Mouse (Mus musculus) MEL (cell line): ENCODE data around the gene Slc23a3. TPM values are rescaled to one million over a fixed set of nuclear protein-coding genes. Genes with fewer than 3 reads are reported as not detected.

Experiments used
- DNase-seq: peaks from one replicate; pipeline ENCODE4 v3.0.0; 2011; ENCODE audit warnings: low read depth, low spot score
- H3K27ac ChIP-seq: 2 replicates; pipeline ENCODE4 v1.5.1; 2012; ENCODE audit warnings: low read depth, mild to moderate bottlenecking, control low read depth, low read length, moderate library complexity; ENCODE audit not compliant: control insufficient read depth
- H3K27me3 ChIP-seq, 2 experiments: fragments of 150-350 bp in 1 of 2; sonication (generic) in 1 of 2; 2 replicates each; pipeline ENCODE4 v1.6.1; 2012; ENCODE audit warnings: low read length in 2 of 2, mild to moderate bottlenecking in 2 of 2, improper control_type of control experiment in 1 of 2, moderate library complexity in 1 of 2; ENCODE audit not compliant: insufficient read depth in 2 of 2, control insufficient read depth in 1 of 2
- H3K36me3 ChIP-seq, 2 experiments: 2 replicates each; pipeline ENCODE4 v1.6.1; 2012 to 2014; ENCODE audit warnings: low read length in 2 of 2, improper control_type of control experiment in 1 of 2, inconsistent platforms in 1 of 2, mild to moderate bottlenecking in 1 of 2; ENCODE audit not compliant: insufficient read depth in 2 of 2, control insufficient read depth in 1 of 2
- H3K4me1 ChIP-seq, 2 experiments: fragments of 150-350 bp in 1 of 2; sonication (generic) in 1 of 2; 2 replicates each; pipeline ENCODE4 v1.6.1; 2012; ENCODE audit warnings: low read length in 2 of 2, improper control_type of control experiment in 1 of 2, mild to moderate bottlenecking in 1 of 2; ENCODE audit not compliant: insufficient read depth in 2 of 2, control insufficient read depth in 1 of 2
- H3K4me3 ChIP-seq, 2 experiments: fragments of 150-350 bp in 1 of 2; sonication (generic) in 1 of 2; 2 replicates each; pipeline ENCODE4 v1.5.1; 2012; ENCODE audit warnings: low read depth in 2 of 2, low read length in 2 of 2, mild to moderate bottlenecking in 2 of 2, moderate library complexity in 2 of 2, control low read depth in 1 of 2, improper control_type of control experiment in 1 of 2; ENCODE audit not compliant: control insufficient read depth in 1 of 2, insufficient read depth in 1 of 2
- H3K79me2 ChIP-seq: 2 replicates; pipeline ENCODE4 v1.6.1; 2012; ENCODE audit warnings: mild to moderate bottlenecking, low read length, moderate library complexity; ENCODE audit not compliant: control insufficient read depth, poor library complexity, insufficient read depth
- H3K9ac ChIP-seq: 2 replicates; pipeline ENCODE4 v1.6.1; 2012; ENCODE audit warnings: low read depth, mild to moderate bottlenecking, control low read depth, low read length, moderate library complexity; ENCODE audit not compliant: control insufficient read depth, poor library complexity, severe bottlenecking
- H3K9me3 ChIP-seq: fragments of 150-350 bp; sonication (generic); replicated peaks from 2 replicates; pipeline ENCODE4 v1.6.1; 2012; ENCODE audit warnings: mild to moderate bottlenecking, low read length, improper control_type of control experiment, moderate library complexity; ENCODE audit not compliant: insufficient read depth
- BHLHE40 ChIP-seq: IDR thresholded peaks from 2 replicates; pipeline ENCODE4 v1.6.1; 2012; ENCODE audit warnings: low read depth, mild to moderate bottlenecking, inconsistent platforms, low read length, improper control_type of control experiment, borderline replicate concordance
- CHD2 ChIP-seq: IDR thresholded peaks from 2 replicates; pipeline ENCODE4 v1.6.1; 2011; ENCODE audit warnings: low read length, improper control_type of control experiment
- CTCF ChIP-seq, 3 experiments: IDR thresholded peaks in 2 of 3; conservative IDR thresholded peaks in 1 of 3; 2 replicates each; pipeline ENCODE4 v1.5.1; 2011 to 2012; ENCODE audit warnings: low read length in 3 of 3, low read depth in 2 of 3, mild to moderate bottlenecking in 2 of 3, improper control_type of control experiment in 1 of 3, inconsistent platforms in 1 of 3, mixed read lengths in 1 of 3, moderate library complexity in 1 of 3; ENCODE audit not compliant: control insufficient read depth in 1 of 3, insufficient read depth in 1 of 3, poor library complexity in 1 of 3, severe bottlenecking in 1 of 3
- EP300 ChIP-seq, 2 experiments: IDR thresholded peaks; 2 replicates each; pipeline ENCODE4 v1.6.1; 2011; ENCODE audit warnings: improper control_type of control experiment in 2 of 2, low read length in 2 of 2, low read depth in 1 of 2, mild to moderate bottlenecking in 1 of 2
- ETS1 ChIP-seq: IDR thresholded peaks from 2 replicates; pipeline ENCODE4 v1.6.1; 2012; ENCODE audit warnings: low read depth, mild to moderate bottlenecking, inconsistent platforms, low read length, improper control_type of control experiment, moderate library complexity
- GATA1 ChIP-seq: IDR thresholded peaks from 2 replicates; pipeline ENCODE4 v1.6.1; 2011; ENCODE audit warnings: low read depth, low read length, improper control_type of control experiment
- MXI1 ChIP-seq: IDR thresholded peaks from 2 replicates; pipeline ENCODE4 v1.6.1; 2011; ENCODE audit warnings: mild to moderate bottlenecking, low read depth, low read length, improper control_type of control experiment
- NELFE ChIP-seq: IDR thresholded peaks from 2 replicates; pipeline ENCODE4 v1.6.1; 2011; ENCODE audit warnings: low read depth, low read length, improper control_type of control experiment
- NRF1 ChIP-seq: IDR thresholded peaks from 2 replicates; pipeline ENCODE4 v1.6.1; 2014; ENCODE audit warnings: low read depth, mild to moderate bottlenecking, inconsistent platforms, low read length, improper control_type of control experiment, moderate library complexity; ENCODE audit not compliant: poor library complexity, insufficient read depth, severe bottlenecking
- RCOR1 ChIP-seq: IDR thresholded peaks from 2 replicates; pipeline ENCODE4 v1.6.1; 2012; ENCODE audit warnings: low read depth, mild to moderate bottlenecking, inconsistent platforms, low read length, improper control_type of control experiment
- SIN3A ChIP-seq: IDR thresholded peaks from 2 replicates; pipeline ENCODE4 v1.6.1; 2012; ENCODE audit warnings: low read length, improper control_type of control experiment, inconsistent platforms
- TAL1 ChIP-seq: IDR thresholded peaks from 2 replicates; pipeline ENCODE4 v1.6.1; 2012; ENCODE audit warnings: mild to moderate bottlenecking, inconsistent platforms, low read length, moderate library complexity, mixed read lengths
- TBP ChIP-seq: IDR thresholded peaks from 2 replicates; pipeline ENCODE4 v1.8.0; 2011; ENCODE audit warnings: low read depth, low read length, improper control_type of control experiment
- TCF12 ChIP-seq: IDR thresholded peaks from 2 replicates; pipeline ENCODE4 v1.6.1; 2014; ENCODE audit warnings: low read depth, mild to moderate bottlenecking, inconsistent platforms, low read length, improper control_type of control experiment, moderate library complexity
- ZC3H11A ChIP-seq: IDR thresholded peaks from 2 replicates; pipeline ENCODE4 v1.6.1; 2012; ENCODE audit warnings: low read depth, mild to moderate bottlenecking, inconsistent platforms, low read length, improper control_type of control experiment
- ZMIZ1 ChIP-seq: IDR thresholded peaks from 2 replicates; pipeline ENCODE4 v1.6.1; 2012; ENCODE audit warnings: low read depth, mild to moderate bottlenecking, inconsistent platforms, low read length, improper control_type of control experiment, moderate library complexity
- ZNF384 ChIP-seq: IDR thresholded peaks from 2 replicates; pipeline ENCODE4 v1.6.1; 2012; ENCODE audit warnings: low read depth, mild to moderate bottlenecking, inconsistent platforms, low read length, improper control_type of control experiment
- polyA plus RNA-seq, 2 experiments: library from polyadenylated mRNA; stranded (reverse) in 1 of 2; unstranded in 1 of 2; fragments of >175 nt in 1 of 2; fragments of >200 nt in 1 of 2; gene quantifications; 2 replicates each; pipeline versions ENCODE4 v1.2.1 to v1.2.4; 2012; ENCODE audit warnings: low replicate concordance in 2 of 2, low read depth in 1 of 2; ENCODE audit not compliant: insufficient read length in 2 of 2, insufficient read depth in 1 of 2, missing spikeins in 1 of 2
- total RNA-seq: library from RNA; depleted of rRNA; stranded (reverse); fragments of 300-350 nt; gene quantifications from 2 replicates; pipeline ENCODE4 v1.2.3, GENCODE M21; 2012

Gene Slc23a3
- total and polyA plus RNA-seq, 3 experiments: 0.08 to 0.15 TPM; not detected in 1

DNA sequence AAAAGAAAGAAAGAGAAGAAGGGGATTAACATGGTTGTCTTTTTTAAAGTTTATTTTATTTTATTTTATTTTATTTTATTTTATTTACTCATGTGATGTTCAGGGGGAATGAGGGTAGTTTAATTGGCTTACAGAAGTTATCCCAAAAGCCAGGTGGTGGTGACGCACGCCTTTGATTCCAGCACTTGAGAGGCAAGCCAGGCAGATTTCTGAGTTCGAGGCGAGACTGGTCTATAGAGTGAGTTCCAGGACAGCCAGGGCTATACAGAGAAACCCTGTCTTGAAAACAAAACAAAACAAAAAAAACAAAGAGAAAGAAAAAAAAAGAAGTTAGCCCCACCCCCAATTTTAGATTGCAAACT is 26.5 kb upstream of the Slc23a3 start:
- H3K4me3 ChIP-seq: peak overlapping the region; percentile 22 to 37; a peak in 3 of 4 replicates
- no peaks in the 10 kb centered on the region for H3K27me3 ChIP-seq
- peaks cover 0 to 21% of the 10 kb centered on the region in 2 experiments; a peak in 2 of 4 replicates for H3K36me3 ChIP-seq
- 0 out of 2 replicates have a peak, but pooled peaks have one; percentile 51 for TF ChIP-seq ZNF384
- TF ChIP-seq CTCF (IDR thresholded peaks at IDR 0.05 in 2 of 3, conservative IDR thresholded peaks at IDR 0.05 in 1 of 3; ENCODE audit: control insufficient read depth in 1 of 3, insufficient read depth in 1 of 3, low read depth in 2 of 3, low read length in 3 of 3, poor library complexity in 1 of 3, severe bottlenecking in 1 of 3): no peak
- peak overlapping the region; percentile 37 for H3K9ac ChIP-seq
- H3K9me3 ChIP-seq: no peaks in the 10 kb centered on the region
- H3K27ac ChIP-seq: peak overlapping the region; percentile 72
- peaks cover 11 to 18% of the 10 kb centered on the region in 2 experiments for H3K4me1 ChIP-seq
- DNase-seq: peak; percentile 52
- H3K79me2 ChIP-seq: no peaks in the 10 kb centered on the region

DNA sequence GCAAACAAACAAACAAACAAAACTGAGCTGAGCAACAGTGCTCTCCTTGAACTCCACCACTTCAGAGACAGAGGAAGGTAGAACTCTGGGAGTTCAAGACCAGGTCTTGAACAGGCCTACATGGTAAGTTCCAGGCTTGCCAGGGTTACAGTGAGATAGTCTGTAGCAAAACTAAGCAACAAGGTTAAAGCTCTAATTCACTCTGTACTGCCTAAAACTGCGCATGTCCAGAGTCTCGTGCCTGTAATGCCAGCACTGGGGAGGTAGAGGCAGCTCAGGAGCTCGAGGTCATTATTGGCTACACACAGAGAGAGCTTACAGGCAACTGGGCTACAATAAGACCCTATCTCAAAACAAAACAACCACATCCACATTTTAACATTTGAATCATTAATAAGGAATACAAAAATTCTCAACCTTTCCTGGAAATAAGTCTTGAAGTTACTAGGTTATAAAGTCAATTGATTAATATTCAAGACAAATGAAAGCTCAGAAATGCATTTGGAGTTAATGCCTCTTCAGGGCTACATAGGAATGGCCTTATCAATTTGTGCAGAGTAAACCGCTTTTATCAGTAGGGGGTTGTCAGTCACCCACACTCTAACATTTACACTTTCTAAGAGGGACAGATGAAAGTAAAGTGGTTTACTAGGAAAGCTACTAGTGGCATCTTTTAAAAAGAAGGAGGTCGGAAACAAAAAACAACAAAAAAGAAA is 26.0 kb upstream of the Slc23a3 start:
- H3K9me3 ChIP-seq: no peaks in the 10 kb centered on the region
- H3K4me3 ChIP-seq: peak overlapping the region; percentile 12 to 37; a peak in 3 of 4 replicates
- TF ChIP-seq SIN3A (peak; percentile 62), TBP (no peak), RCOR1 (peak; percentile 82), NRF1 (peak; percentile 57), ZC3H11A (no peak), EP300 (IDR thresholded peaks at IDR 0.05; ENCODE audit: low read depth in 1 of 2, low read length in 2 of 2) (peak; percentile 88 to 91), MXI1 (no peak), ZMIZ1 (no peak), ETS1 (peak; percentile 77; the same call in 1 of the 2 replicates), CHD2 (no peak), BHLHE40 (peak; percentile 74; the same call in 1 of the 2 replicates), TCF12 (peak; percentile 92), NELFE (no peak), TAL1 (peak; percentile 66), GATA1 (peak; percentile 96)
- peaks cover 13 to 21% of the 10 kb centered on the region in 2 experiments for H3K4me1 ChIP-seq
- peak overlapping the region; percentile 18 for H3K9ac ChIP-seq
- peaks cover 0 to 21% of the 10 kb centered on the region in 2 experiments; a peak in 2 of 4 replicates for H3K36me3 ChIP-seq
- H3K27ac ChIP-seq: peak overlapping the region; percentile 55
- peak; percentile 68 for DNase-seq
- H3K79me2 ChIP-seq: no peaks in the 10 kb centered on the region
- no peaks in the 10 kb centered on the region for H3K27me3 ChIP-seq
